Mouse (Mus musculus) E14TG2a.4 (cell line): Measurements from ENCODE around the gene Gm28035.

Experiments used
- H3K27me3 ChIP-seq: 2 replicates; pipeline ENCODE4 v1.6.1; 2014; ENCODE audit warnings: low read length, control low read depth; ENCODE audit not compliant: insufficient read depth
- H3K36me3 ChIP-seq: 2 replicates; pipeline ENCODE4 v1.6.1; 2014; ENCODE audit warnings: low read length, control low read depth; ENCODE audit not compliant: insufficient read depth
- H3K4me1 ChIP-seq: replicated peaks from 2 replicates; pipeline ENCODE4 v1.6.1; 2014; ENCODE audit warnings: low read depth, low read length, control low read depth
- H3K4me3 ChIP-seq: replicated peaks from 2 replicates; pipeline ENCODE4 v1.5.1; 2014; ENCODE audit warnings: mild to moderate bottlenecking, low read length
- H3K9me3 ChIP-seq: 2 replicates; pipeline ENCODE4 v1.6.1; 2014; ENCODE audit warnings: low read length, control low read depth
- CTCF ChIP-seq: conservative IDR thresholded peaks from 2 replicates; pipeline ENCODE4 v1.5.1; 2014; ENCODE audit warnings: low read length
- NANOG ChIP-seq: IDR thresholded peaks from 2 replicates; pipeline ENCODE4 v1.6.1; 2014; ENCODE audit warnings: borderline replicate concordance, low read length, mixed read lengths
- POU5F1 ChIP-seq: IDR thresholded peaks from 2 replicates; pipeline ENCODE4 v1.6.1; 2014; ENCODE audit warnings: low read length, borderline replicate concordance

The Gm28035 gene

GRCm38 (mm10) chr2:30286192-30287026 is 46.0 kb downstream of the Gm28035 start, which contains the start of the genes Dolk and Nup188:
Gene Dolk, minus strand, starts transcription at chr2:30286334.
Gene Nup188, plus strand, starts transcription at chr2:30286397.
- no peaks in the 10 kb centered on the region for H3K9me3 ChIP-seq
- peaks cover 40% of the 10 kb centered on the region for H3K4me1 ChIP-seq
- TF ChIP-seq NANOG (no peak), POU5F1 (no peak), CTCF (no peak)
- peaks cover 41% of the 10 kb centered on the region for H3K36me3 ChIP-seq
- peak within 1 kb of the TSS; percentile 99 for H3K4me3 ChIP-seq
- no peaks in the 10 kb centered on the region for H3K27me3 ChIP-seq

- Histone ChIP-seq H3K36me3 (peaks cover 46% of the 10 kb centered on the region), H3K27me3 (no peaks in the 10 kb centered on the region), H3K9me3 (no peaks in the 10 kb centered on the region), H3K4me3 (peak overlapping the region; percentile 99), H3K4me1 (peaks cover 46% of the 10 kb centered on the region)
- TF ChIP-seq POU5F1 (no peak), NANOG (no peak), CTCF (no peak)
Measured at GRCm38 (mm10) chr2:30287027-30287373, 46.6 kb downstream of the Gm28035 start.

GRCm38 (mm10) chr2:30299525-30299924 is 59.2 kb downstream of the Gm28035 start:
- Histone ChIP-seq H3K4me3 (no peak overlapping the region), H3K27me3 (no peaks in the 10 kb centered on the region), H3K4me1 (peaks cover 14% of the 10 kb centered on the region), H3K9me3 (no peaks in the 10 kb centered on the region), H3K36me3 (peaks cover 93% of the 10 kb centered on the region)
- TF ChIP-seq CTCF (peak; percentile 13; the same call in 1 of the 2 replicates), NANOG (no peak), POU5F1 (no peak)

GRCm38 (mm10) chr2:30299966-30300365 is 59.6 kb downstream of the Gm28035 start:
- TF ChIP-seq NANOG = no peak
- TF ChIP-seq CTCF = no peak
- TF ChIP-seq POU5F1 = no peak
- Histone ChIP-seq H3K36me3 (peaks cover 93% of the 10 kb centered on the region), H3K27me3 (no peaks in the 10 kb centered on the region), H3K4me1 (peaks cover 11% of the 10 kb centered on the region), H3K4me3 (no peak overlapping the region), H3K9me3 (no peaks in the 10 kb centered on the region)

GRCm38 (mm10) chr2:30306087-30306486 is 65.7 kb downstream of the Gm28035 start:
- Histone ChIP-seq H3K9me3 (no peaks in the 10 kb centered on the region), H3K4me3 (no peak overlapping the region), H3K36me3 (peaks cover 99% of the 10 kb centered on the region), H3K27me3 (no peaks in the 10 kb centered on the region), H3K4me1 (peaks cover 30% of the 10 kb centered on the region)
- TF ChIP-seq NANOG = no peak

- no peak overlapping the region for H3K4me3 ChIP-seq
- no peak for TF ChIP-seq CTCF
- TF ChIP-seq NANOG = no peak
- no peak for TF ChIP-seq POU5F1
- peaks cover 99% of the 10 kb centered on the region for H3K36me3 ChIP-seq
- no peaks in the 10 kb centered on the region for H3K9me3 ChIP-seq
- H3K27me3 ChIP-seq = no peaks in the 10 kb centered on the region
- H3K4me1 ChIP-seq = peaks cover 27% of the 10 kb centered on the region
Measured at GRCm38 (mm10) chr2:30309351-30309750, 69.0 kb downstream of the Gm28035 start.

GRCm38 (mm10) chr2:30311481-30311880 is 71.1 kb downstream of the Gm28035 start:
- Histone ChIP-seq H3K4me3 (no peak overlapping the region), H3K27me3 (no peaks in the 10 kb centered on the region), H3K4me1 (peaks cover 30% of the 10 kb centered on the region), H3K36me3 (peaks cover 99% of the 10 kb centered on the region), H3K9me3 (no peaks in the 10 kb centered on the region)
- no peak for TF ChIP-seq POU5F1
- TF ChIP-seq CTCF = no peak
- no peak for TF ChIP-seq NANOG

GRCm38 (mm10) chr2:30316136-30316535 is 75.8 kb downstream of the Gm28035 start:
- TF ChIP-seq NANOG = no peak
- no peak for TF ChIP-seq POU5F1
- TF ChIP-seq CTCF = peak; percentile 45
- H3K4me1 ChIP-seq = peaks cover 13% of the 10 kb centered on the region
- peaks cover 99% of the 10 kb centered on the region for H3K36me3 ChIP-seq
- H3K27me3 ChIP-seq = no peaks in the 10 kb centered on the region
- H3K9me3 ChIP-seq = no peaks in the 10 kb centered on the region
- no peak overlapping the region for H3K4me3 ChIP-seq
